Mouse (Mus musculus) mouse trophoblast stem cell (cell line): ENCODE data around the gene Slc39a11.

ENCODE experiments used
- in situ Hi-C, 2 experiments: fragments of 300-500 bp; cut with MseI, MboI; formaldehyde crosslinking; loops; 2 replicates in 1 of 2; 3 replicates in 1 of 2; pipeline ENCODE4 v1.15.1; 2025

The Slc39a11 gene

GRCm38 (mm10) chr11:113544017-113544640 is 105.8 kb downstream of the Slc39a11 start:
- in situ Hi-C loops, result no loop called here

- in situ Hi-C loops, result no loop called here
Measured at GRCm38 (mm10) chr11:113541073-113541472, 108.8 kb downstream of the Slc39a11 start.

GRCm38 (mm10) chr11:113539502-113540209 is 110.2 kb downstream of the Slc39a11 start:
- in situ Hi-C loops, result no loop called here

- in situ Hi-C loops, result no loop called here
Measured at GRCm38 (mm10) chr11:113539079-113539478, 110.8 kb downstream of the Slc39a11 start.

GRCm38 (mm10) chr11:113538406-113538917 is 111.4 kb downstream of the Slc39a11 start:
- in situ Hi-C loops, result no loop called here

GRCm38 (mm10) chr11:113537715-113538114 is 112.2 kb downstream of the Slc39a11 start:
- in situ Hi-C loops, result no loop called here

GRCm38 (mm10) chr11:113537199-113537586 is 112.7 kb downstream of the Slc39a11 start:
- in situ Hi-C loops, result no loop called here

- in situ Hi-C loops, result no loop called here
Measured at GRCm38 (mm10) chr11:113536308-113537198, 113.3 kb downstream of the Slc39a11 start.

GRCm38 (mm10) chr11:113534341-113534740 is 115.5 kb downstream of the Slc39a11 start:
- in situ Hi-C loops, result no loop called here

GRCm38 (mm10) chr11:113533931-113534330 is 115.9 kb downstream of the Slc39a11 start:
- in situ Hi-C loops, result no loop called here

GRCm38 (mm10) chr11:113528391-113528790 is 121.5 kb downstream of the Slc39a11 start:
- in situ Hi-C loops, result no loop called here

- in situ Hi-C loops, result no loop called here
Measured at GRCm38 (mm10) chr11:113525731-113526130, 124.1 kb downstream of the Slc39a11 start.

- in situ Hi-C loops, result no loop called here
Measured at GRCm38 (mm10) chr11:113522726-113523125, 127.2 kb downstream of the Slc39a11 start.

GRCm38 (mm10) chr11:113521469-113522190 is 128.2 kb downstream of the Slc39a11 start:
- in situ Hi-C loops, result no loop called here

GRCm38 (mm10) chr11:113520851-113521461 is 128.9 kb downstream of the Slc39a11 start:
- in situ Hi-C loops, result no loop called here

- in situ Hi-C loops, result no loop called here
Measured at GRCm38 (mm10) chr11:113520373-113520772, 129.5 kb downstream of the Slc39a11 start.

- in situ Hi-C loops, result no loop called here
Measured at GRCm38 (mm10) chr11:113519973-113520372, 129.9 kb downstream of the Slc39a11 start.

- in situ Hi-C loops, result no loop called here
Measured at GRCm38 (mm10) chr11:113518176-113518575, 131.7 kb downstream of the Slc39a11 start.

- in situ Hi-C loops, result no loop called here
Measured at GRCm38 (mm10) chr11:113516156-113516555, 133.7 kb downstream of the Slc39a11 start.

- in situ Hi-C loops, result no loop called here
Measured at GRCm38 (mm10) chr11:113512976-113513375, 136.9 kb downstream of the Slc39a11 start.

GRCm38 (mm10) chr11:113512150-113512549 is 137.7 kb downstream of the Slc39a11 start:
- in situ Hi-C loops, result no loop called here
